Mouse (Mus musculus): ENCODE data around the gene Irf9. TPM values are rescaled to one million over a fixed set of nuclear protein-coding genes. Genes with fewer than 3 reads are reported as not detected.
A peak's percentile ranks its signal among the peaks of the same experiment; 100 is the strongest.

The Irf9 gene
- polyA plus RNA-seq, 1 experiment from 2014 or later, result 14.7 TPM

GRCm38 (mm10) chr14:55559799-55560201 is 43.6 kb upstream of the Irf9 start, which contains the start of gene Dcaf11:
TSS of gene Dcaf11 (plus strand) at chr14:55560006.
- H3K4me2 ChIP-seq (replicated peaks; ENCODE audit: low read depth), result peak within 1 kb of the TSS; percentile 65
- H3K9ac ChIP-seq (ENCODE audit: low read length), result peak within 1 kb of the TSS; percentile 82
- no peaks in the 10 kb centered on the region for H3K9me3 ChIP-seq (ENCODE audit: control insufficient read depth, low read length)
- H3K27ac ChIP-seq (replicated peaks), result peak within 1 kb of the TSS; percentile 99
- H3K4me1 ChIP-seq (replicated peaks; ENCODE audit: control insufficient read depth, insufficient read depth), result peaks cover 4% of the 10 kb centered on the region; the same call in 1 of the 2 replicates
- DNase-seq (ENCODE audit: low spot score) (peak; percentile 94), ATAC-seq (ENCODE audit: low FRiP score, low TSS enrichment) (peak; percentile 87)
- peak; percentile 56 for TF ChIP-seq CTCF (IDR thresholded peaks at IDR 0.05; ENCODE audit: low read depth)
- TF ChIP-seq EP300 (optimal IDR thresholded peaks at IDR 0.05), result no peak
- 0 out of 2 replicates have a peak, but pooled peaks cover 6% of the 10 kb centered on the region for H3K36me3 ChIP-seq (ENCODE audit: control insufficient read depth, insufficient read depth, low read length)
- WGBS, result under 1% methylated on average over 27 of the region's 27 CpGs
- no peaks in the 10 kb centered on the region for H3K27me3 ChIP-seq (ENCODE audit: control insufficient read depth, insufficient read depth, low read length)
- H3K4me3 ChIP-seq (ENCODE audit: low read depth, low read length), result peak within 1 kb of the TSS; percentile 57

DNA sequence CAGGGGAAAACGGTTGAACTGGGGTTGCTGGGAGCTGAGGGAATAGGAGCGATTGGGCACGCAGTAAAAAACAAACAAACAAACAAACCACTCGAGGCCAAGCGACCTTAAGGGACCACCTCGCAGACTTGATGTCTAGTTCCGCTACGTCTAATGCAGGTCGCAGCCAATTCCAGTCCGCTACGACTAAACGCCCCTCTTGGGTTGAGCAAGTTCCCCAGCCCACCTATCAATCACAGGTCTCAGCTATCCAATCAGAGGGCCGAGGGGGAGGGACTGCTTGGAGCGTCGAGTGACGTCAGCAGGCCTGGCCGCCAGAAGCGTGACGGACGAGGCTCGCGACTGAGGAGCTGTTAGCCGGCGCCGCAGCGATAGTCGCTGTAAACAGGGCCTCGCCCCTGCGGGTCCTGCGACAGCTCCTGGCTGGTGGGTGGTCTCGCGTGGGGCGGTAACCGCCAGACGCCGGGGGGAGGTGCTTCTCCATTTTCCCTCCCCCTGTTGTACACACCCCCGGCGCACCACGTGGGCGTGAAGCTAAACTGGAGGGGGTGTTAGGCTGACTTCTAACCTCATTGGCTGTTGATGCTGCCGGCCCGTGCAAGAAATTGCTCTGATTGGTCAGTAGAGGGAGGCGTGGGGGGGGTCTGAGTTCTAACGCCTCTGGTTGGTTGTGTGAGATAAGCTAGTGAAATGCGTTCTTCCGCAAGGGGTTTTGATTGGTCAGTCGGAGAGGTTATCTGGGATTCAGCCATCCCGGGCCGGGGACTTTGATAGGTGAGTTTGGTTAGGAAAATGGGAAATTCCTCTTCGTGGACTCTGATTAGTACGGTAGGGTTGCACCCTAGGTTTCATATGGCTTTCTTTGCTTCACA is 42.9 kb upstream of the Irf9 start, which contains the start of gene A730061H03Rik:
Gene A730061H03Rik (minus strand): TSS at position 205 of the 872 bp plus-strand sequence.
- peak within 1 kb of the TSS; percentile 57 for H3K4me3 ChIP-seq (ENCODE audit: low read depth, low read length)
- peaks cover 11% of the 10 kb centered on the region for H3K36me3 ChIP-seq (ENCODE audit: control insufficient read depth, insufficient read depth, low read length)
- H3K27me3 ChIP-seq (ENCODE audit: control insufficient read depth, insufficient read depth, low read length), result no peaks in the 10 kb centered on the region
- peak within 1 kb of the TSS; percentile 65 for H3K4me2 ChIP-seq (replicated peaks; ENCODE audit: low read depth)
- peak; percentile 93 for ATAC-seq (ENCODE audit: low FRiP score, low TSS enrichment)
- DNase-seq (ENCODE audit: low spot score), result peak; percentile 99
- peaks cover 4% of the 10 kb centered on the region; the same call in 1 of the 2 replicates for H3K4me1 ChIP-seq (replicated peaks; ENCODE audit: control insufficient read depth, insufficient read depth)
- under 1% methylated on average over 51 of the region's 51 CpGs for WGBS
- H3K9me3 ChIP-seq (ENCODE audit: control insufficient read depth, low read length), result no peaks in the 10 kb centered on the region
- TF ChIP-seq EP300 (optimal IDR thresholded peaks at IDR 0.05), result peak; percentile 73
- TF ChIP-seq CTCF (IDR thresholded peaks at IDR 0.05; ENCODE audit: low read depth), result 0 out of 2 replicates have a peak, but pooled peaks have one; percentile 14
- H3K9ac ChIP-seq (ENCODE audit: low read length), result peak within 1 kb of the TSS; percentile 82
- peak within 1 kb of the TSS; percentile 99 for H3K27ac ChIP-seq (replicated peaks)

GRCm38 (mm10) chr14:55561860-55562259 is 41.5 kb upstream of the Irf9 start:
- TF ChIP-seq CTCF (IDR thresholded peaks at IDR 0.05; ENCODE audit: low read depth), result no peak
- TF ChIP-seq EP300 (optimal IDR thresholded peaks at IDR 0.05), result no peak
- H3K27ac ChIP-seq (replicated peaks), result no peak overlapping the region
- no peaks in the 10 kb centered on the region for H3K9me3 ChIP-seq (ENCODE audit: control insufficient read depth, low read length)
- peaks cover 16% of the 10 kb centered on the region for H3K36me3 ChIP-seq (ENCODE audit: control insufficient read depth, insufficient read depth, low read length)
- H3K27me3 ChIP-seq (ENCODE audit: control insufficient read depth, insufficient read depth, low read length), result no peaks in the 10 kb centered on the region
- no peak for ATAC-seq (ENCODE audit: low FRiP score, low TSS enrichment)
- H3K4me1 ChIP-seq (replicated peaks; ENCODE audit: control insufficient read depth, insufficient read depth), result peaks cover 4% of the 10 kb centered on the region; the same call in 1 of the 2 replicates
- no peak overlapping the region for H3K4me2 ChIP-seq (replicated peaks; ENCODE audit: low read depth)
- H3K9ac ChIP-seq (ENCODE audit: low read length), result no peak overlapping the region
- DNase-seq (ENCODE audit: low spot score), result no peak
- WGBS, result 78% methylated on average over 10 of the region's 10 CpGs
- H3K4me3 ChIP-seq (ENCODE audit: low read depth, low read length), result no peak overlapping the region

DNA sequence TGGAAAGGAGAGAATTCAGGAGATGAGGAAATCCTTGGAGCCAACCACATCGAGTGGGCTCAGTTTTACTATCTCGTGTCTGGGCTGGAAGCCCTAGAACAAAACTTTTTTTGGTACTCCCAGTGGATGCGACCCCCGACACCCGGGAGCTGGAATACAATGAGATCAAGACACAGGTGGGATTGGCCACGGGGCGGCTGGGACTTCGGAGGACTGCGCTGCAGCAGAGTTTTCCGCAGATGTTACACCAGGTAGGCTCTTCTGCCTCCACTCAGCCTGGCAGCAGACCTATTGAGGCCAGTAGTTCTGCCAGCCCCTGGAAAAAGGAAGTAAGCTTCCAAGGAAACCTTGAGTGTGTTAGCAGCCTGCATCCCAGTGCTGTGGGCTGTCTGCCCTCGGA is 40.1 kb upstream of the Irf9 start:
- TF ChIP-seq CTCF (IDR thresholded peaks at IDR 0.05; ENCODE audit: low read depth) (no peak), EP300 (optimal IDR thresholded peaks at IDR 0.05) (no peak)
- Histone ChIP-seq H3K27ac (replicated peaks) (no peak overlapping the region), H3K9me3 (ENCODE audit: control insufficient read depth, low read length) (no peaks in the 10 kb centered on the region), H3K9ac (ENCODE audit: low read length) (no peak overlapping the region), H3K27me3 (ENCODE audit: control insufficient read depth, insufficient read depth, low read length) (no peaks in the 10 kb centered on the region), H3K4me3 (ENCODE audit: low read depth, low read length) (no peak overlapping the region), H3K4me1 (replicated peaks; ENCODE audit: control insufficient read depth, insufficient read depth) (peaks cover 4% of the 10 kb centered on the region; the same call in 1 of the 2 replicates), H3K36me3 (ENCODE audit: control insufficient read depth, insufficient read depth, low read length) (peaks cover 25% of the 10 kb centered on the region), H3K4me2 (replicated peaks; ENCODE audit: low read depth) (no peak overlapping the region)
- DNase-seq (ENCODE audit: low spot score) (no peak), ATAC-seq (ENCODE audit: low FRiP score, low TSS enrichment) (no peak)
- 91% methylated on average over 11 of the region's 11 CpGs for WGBS

DNA sequence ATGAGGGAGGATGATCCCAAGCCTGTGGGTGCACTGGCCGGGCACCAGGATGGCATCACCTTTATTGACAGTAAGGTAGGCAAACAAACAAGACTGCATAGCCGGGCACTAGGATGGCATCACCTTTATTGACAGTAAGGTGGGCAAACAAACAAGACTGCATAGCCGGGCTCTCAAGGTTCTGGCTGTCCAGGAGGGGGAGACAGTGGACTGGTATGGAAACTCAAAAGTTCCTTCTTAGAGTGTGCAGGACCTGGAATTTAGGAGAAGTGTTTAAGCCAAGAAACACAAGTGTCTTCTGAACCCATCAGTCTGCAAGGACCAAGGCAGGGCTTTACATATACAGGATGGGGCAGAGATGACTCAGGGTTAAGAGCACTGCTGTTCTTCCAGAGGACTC is 37.6 kb upstream of the Irf9 start:
- Histone ChIP-seq H3K4me3 (ENCODE audit: low read depth, low read length) (no peak overlapping the region), H3K4me1 (replicated peaks; ENCODE audit: control insufficient read depth, insufficient read depth) (peaks cover 4% of the 10 kb centered on the region; the same call in 1 of the 2 replicates), H3K36me3 (ENCODE audit: control insufficient read depth, insufficient read depth, low read length) (peaks cover 31% of the 10 kb centered on the region), H3K27ac (replicated peaks) (no peak overlapping the region), H3K27me3 (ENCODE audit: control insufficient read depth, insufficient read depth, low read length) (no peaks in the 10 kb centered on the region), H3K4me2 (replicated peaks; ENCODE audit: low read depth) (no peak overlapping the region), H3K9ac (ENCODE audit: low read length) (no peak overlapping the region), H3K9me3 (ENCODE audit: control insufficient read depth, low read length) (no peaks in the 10 kb centered on the region)
- WGBS, result 72% methylated on average over 3 of the region's 3 CpGs
- peak; percentile 53 for TF ChIP-seq CTCF (IDR thresholded peaks at IDR 0.05; ENCODE audit: low read depth)
- TF ChIP-seq EP300 (optimal IDR thresholded peaks at IDR 0.05), result no peak
- ATAC-seq (ENCODE audit: low FRiP score, low TSS enrichment) (no peak), DNase-seq (ENCODE audit: low spot score) (no peak)

- Histone ChIP-seq H3K27me3 (ENCODE audit: control insufficient read depth, insufficient read depth, low read length) (no peaks in the 10 kb centered on the region), H3K9ac (ENCODE audit: low read length) (no peak overlapping the region), H3K4me3 (ENCODE audit: low read depth, low read length) (no peak overlapping the region), H3K27ac (replicated peaks) (no peak overlapping the region), H3K4me1 (replicated peaks; ENCODE audit: control insufficient read depth, insufficient read depth) (no peaks in the 10 kb centered on the region), H3K36me3 (ENCODE audit: control insufficient read depth, insufficient read depth, low read length) (peaks cover 31% of the 10 kb centered on the region), H3K4me2 (replicated peaks; ENCODE audit: low read depth) (no peak overlapping the region), H3K9me3 (ENCODE audit: control insufficient read depth, low read length) (no peaks in the 10 kb centered on the region)
- 69% methylated on average over 3 of the region's 3 CpGs for WGBS
- TF ChIP-seq EP300 (optimal IDR thresholded peaks at IDR 0.05) (no peak), CTCF (IDR thresholded peaks at IDR 0.05; ENCODE audit: low read depth) (no peak)
- DNase-seq (ENCODE audit: low spot score) (no peak), ATAC-seq (ENCODE audit: low FRiP score, low TSS enrichment) (no peak)
Measured at GRCm38 (mm10) chr14:55567496-55567895, 35.9 kb upstream of the Irf9 start.

All from stomach, postnatal 0 days (tissue).